Mouse (Mus musculus) stomach, postnatal 0 days (tissue): ENCODE results near the gene Sphk2. TPM values are rescaled to one million over a fixed set of nuclear protein-coding genes. Genes with fewer than 3 reads are reported as not detected.

Source experiments
- ATAC-seq: fragments of 200-750 bp; cut with Nextera tagmentation; 2 replicates; pipeline ENCODE4 v1.8.0; 2017; ENCODE audit not compliant: low FRiP score, low TSS enrichment
- DNase-seq: peaks from one replicate; pipeline ENCODE4 v3.0.0-alpha.2; 2016; ENCODE audit warnings: low spot score
- H3K27ac ChIP-seq: fragments of 300-500 bp; sonication (generic); replicated peaks from 2 replicates; pipeline ENCODE4 v1.5.1; 2014; ENCODE audit warnings: mild to moderate bottlenecking, control low read depth
- H3K27me3 ChIP-seq: fragments of 300-500 bp; sonication (generic); 2 replicates; pipeline ENCODE4 v1.6.1; 2014; ENCODE audit warnings: low read length; ENCODE audit not compliant: control insufficient read depth, insufficient read depth
- H3K36me3 ChIP-seq: fragments of 300-500 bp; sonication (generic); 2 replicates; pipeline ENCODE4 v1.6.1; 2014; ENCODE audit warnings: low read length, mixed read lengths; ENCODE audit not compliant: control insufficient read depth, insufficient read depth
- H3K4me1 ChIP-seq: fragments of 300-500 bp; sonication (generic); replicated peaks from 2 replicates; pipeline ENCODE4 v1.6.1; 2014; ENCODE audit warnings: antibody characterized with exemption; ENCODE audit not compliant: control insufficient read depth, insufficient read depth
- H3K4me2 ChIP-seq: fragments of 300-500 bp; sonication (generic); replicated peaks from 2 replicates; pipeline ENCODE4 v1.6.1; 2014; ENCODE audit warnings: low read depth, mild to moderate bottlenecking, control low read depth, moderate library complexity
- H3K4me3 ChIP-seq: fragments of 300-500 bp; sonication (generic); 2 replicates; pipeline ENCODE4 v1.5.1; 2014; ENCODE audit warnings: low read depth, low read length, control low read depth
- H3K9ac ChIP-seq: fragments of 300-500 bp; sonication (generic); 2 replicates; pipeline ENCODE4 v1.6.1; 2014; ENCODE audit warnings: mild to moderate bottlenecking, low read length, control low read depth, mixed read lengths
- H3K9me3 ChIP-seq: fragments of 300-500 bp; sonication (generic); 2 replicates; pipeline ENCODE4 v1.6.1; 2016; ENCODE audit warnings: low read length; ENCODE audit not compliant: control insufficient read depth
- CTCF ChIP-seq: IDR thresholded peaks from 2 replicates; pipeline ENCODE4 v1.5.1; 2016; ENCODE audit warnings: antibody characterized with exemption, low read depth, mild to moderate bottlenecking, moderate library complexity
- EP300 ChIP-seq: optimal IDR thresholded peaks from 2 replicates; pipeline ENCODE3; 2016; ENCODE audit warnings: antibody characterized with exemption
- WGBS: fragments of 180-500 bp; shearing (Covaris S2); extraction: QIAGEN DNeasy Blood & Tissue Kit; methylation state at CpG from one replicate; pipeline ENCODE4 v1.1.7; 2014; 5-methylcytosine and 5-hydroxymethylcytosine counted together
- polyA plus RNA-seq: library from polyadenylated mRNA; unstranded; fragments of >200 nt; fragmentation: Nextera tagmentation; extraction: Ambion mirVana; gene quantifications from 2 replicates; pipeline ENCODE4 v1.2.1, GENCODE M21; 2015

The Sphk2 gene
- polyA plus RNA-seq, 1 experiment from 2014 or later = 23.6 TPM

DNA sequence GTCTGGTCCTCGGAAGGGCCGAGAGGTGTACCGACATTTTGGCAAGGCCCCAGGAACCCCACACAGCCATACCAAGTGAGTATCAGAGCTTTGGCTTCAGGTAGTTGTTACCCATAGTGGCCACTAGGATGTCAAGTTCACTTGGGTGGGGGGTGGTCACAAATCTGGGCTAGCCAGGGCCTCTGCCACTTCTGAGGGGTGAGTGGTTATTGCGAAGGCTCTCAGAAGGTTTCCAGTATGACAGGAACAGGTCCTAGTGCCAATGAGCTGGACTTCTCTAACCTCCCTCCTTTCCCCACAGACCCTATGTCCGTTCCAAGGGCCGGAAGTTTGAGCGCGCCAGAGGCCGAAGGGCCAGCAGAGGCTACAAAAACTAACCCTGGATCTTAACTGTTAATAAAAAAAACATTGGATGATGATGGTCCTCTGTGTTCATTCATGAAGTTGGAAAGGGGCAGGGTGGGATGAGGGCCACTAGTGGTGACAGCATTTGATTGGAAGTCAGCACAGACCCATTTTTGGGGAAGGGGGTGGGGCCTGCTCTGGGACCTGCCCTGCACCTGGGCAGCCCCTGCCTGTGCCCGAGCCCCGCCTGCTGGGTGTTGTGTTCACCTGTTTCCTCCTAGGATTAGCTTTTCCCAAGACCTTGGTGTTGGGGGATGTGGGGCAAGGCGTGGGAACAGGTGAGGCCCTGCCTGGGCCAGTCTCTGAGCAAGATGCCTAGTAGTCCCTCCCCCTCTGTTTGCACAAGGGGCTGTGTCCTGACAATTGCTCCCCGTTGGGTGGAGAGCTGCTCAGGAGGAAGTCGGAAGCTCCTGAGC is 2.8 kb upstream of the Sphk2 start, which contains the start of gene Fam83e:
Fam83e (plus strand) TSS at position 800 of the 821 bp plus-strand sequence.
- H3K27ac ChIP-seq = peak within 1 kb of the TSS; percentile 78
- WGBS = 54% methylated on average over 13 of the region's 14 CpGs
- H3K27me3 ChIP-seq = no peaks in the 10 kb centered on the region
- ATAC-seq (peak; percentile 83), DNase-seq (peak; percentile 91)
- H3K36me3 ChIP-seq = peaks cover 22% of the 10 kb centered on the region
- H3K4me2 ChIP-seq = peak within 1 kb of the TSS; percentile 86
- peak within 1 kb of the TSS; percentile 27 for H3K4me3 ChIP-seq
- H3K9ac ChIP-seq = peak within 1 kb of the TSS; percentile 59
- TF ChIP-seq EP300 = no peak
- peak; percentile 52 for TF ChIP-seq CTCF
- H3K4me1 ChIP-seq = peaks cover 11% of the 10 kb centered on the region; the same call in 1 of the 2 replicates
- H3K9me3 ChIP-seq = no peaks in the 10 kb centered on the region

DNA sequence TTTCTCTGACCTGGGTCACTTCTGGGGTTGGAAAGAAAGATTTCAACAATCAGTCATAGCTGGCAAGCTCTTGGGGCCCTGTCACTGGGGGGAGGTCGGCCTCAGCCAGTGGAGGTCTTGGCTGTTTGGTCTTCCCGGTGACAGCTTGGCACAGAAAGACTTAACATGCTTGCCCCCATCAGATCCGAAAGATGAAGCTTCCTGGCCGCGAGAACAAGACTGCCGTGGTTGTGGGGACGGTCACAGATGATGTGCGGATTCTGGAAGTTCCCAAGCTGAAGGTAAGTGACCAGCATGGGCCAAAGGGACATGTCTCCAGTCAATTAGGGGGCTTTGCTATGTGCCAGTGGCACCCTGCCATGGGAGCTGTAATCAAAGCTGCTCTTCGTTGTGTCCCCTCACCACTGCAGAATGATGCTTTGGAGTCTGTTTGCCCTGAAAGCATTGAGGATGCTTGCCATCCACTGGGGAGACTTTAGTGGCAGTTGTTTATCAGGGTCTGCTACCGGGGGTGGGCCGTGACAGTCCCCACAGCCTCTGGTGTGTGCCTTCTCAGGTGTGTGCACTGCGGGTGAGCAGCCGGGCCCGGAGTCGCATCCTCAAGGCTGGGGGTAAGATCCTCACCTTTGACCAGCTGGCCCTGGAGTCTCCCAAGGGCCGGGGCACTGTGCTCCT is 2.1 kb upstream of the Sphk2 start:
- peaks cover 13% of the 10 kb centered on the region; the same call in 1 of the 2 replicates for H3K4me1 ChIP-seq
- WGBS = 84% methylated on average over 15 of the region's 16 CpGs
- H3K27me3 ChIP-seq = no peaks in the 10 kb centered on the region
- peak overlapping the region; percentile 86 for H3K4me2 ChIP-seq
- peak overlapping the region; percentile 24; the same call in 1 of the 2 replicates for H3K27ac ChIP-seq
- no peak for DNase-seq
- H3K9me3 ChIP-seq = no peaks in the 10 kb centered on the region
- no peak for ATAC-seq
- H3K9ac ChIP-seq = no peak overlapping the region
- TF ChIP-seq CTCF = no peak
- TF ChIP-seq EP300 = no peak
- H3K4me3 ChIP-seq = 0 out of 2 replicates have a peak overlapping the region, but pooled peaks have one; percentile 79
- H3K36me3 ChIP-seq = peaks cover 22% of the 10 kb centered on the region

GRCm38 (mm10) chr7:45719180-45719579 is 1.4 kb upstream of the Sphk2 start:
- Histone ChIP-seq H3K27ac (peak overlapping the region; percentile 95; the same call in 1 of the 2 replicates), H3K4me3 (peak overlapping the region; percentile 79), H3K36me3 (peaks cover 19% of the 10 kb centered on the region), H3K4me2 (peak overlapping the region; percentile 86), H3K27me3 (no peaks in the 10 kb centered on the region), H3K9ac (peak overlapping the region; percentile 89), H3K9me3 (no peaks in the 10 kb centered on the region), H3K4me1 (peaks cover 13% of the 10 kb centered on the region; the same call in 1 of the 2 replicates)
- WGBS = 68% methylated on average over 10 of the region's 10 CpGs
- no peak for TF ChIP-seq EP300
- TF ChIP-seq CTCF = no peak
- DNase-seq = peak; percentile 16
- no peak for ATAC-seq

GRCm38 (mm10) chr7:45718331-45718730 is 529 bp upstream of the Sphk2 start:
- peaks cover 13% of the 10 kb centered on the region; the same call in 1 of the 2 replicates for H3K4me1 ChIP-seq
- peak overlapping the region; percentile 79 for H3K4me3 ChIP-seq
- H3K9ac ChIP-seq = peak overlapping the region; percentile 89
- peak overlapping the region; percentile 86 for H3K4me2 ChIP-seq
- no peak for TF ChIP-seq EP300
- TF ChIP-seq CTCF = no peak
- H3K27ac ChIP-seq = peak overlapping the region; percentile 95
- no peaks in the 10 kb centered on the region for H3K9me3 ChIP-seq
- ATAC-seq (no peak), DNase-seq (no peak)
- H3K36me3 ChIP-seq = peaks cover 16% of the 10 kb centered on the region
- no peaks in the 10 kb centered on the region for H3K27me3 ChIP-seq
- WGBS = under 1% methylated on average over 20 of the region's 20 CpGs

- peaks cover 17% of the 10 kb centered on the region; the same call in 1 of the 2 replicates for H3K36me3 ChIP-seq
- H3K27ac ChIP-seq = peak overlapping the region; percentile 95
- ATAC-seq = no peak
- H3K4me2 ChIP-seq = peak overlapping the region; percentile 91
- H3K9me3 ChIP-seq = no peaks in the 10 kb centered on the region
- peak; percentile 36 for TF ChIP-seq EP300
- TF ChIP-seq CTCF = no peak
- peaks cover 13% of the 10 kb centered on the region; the same call in 1 of the 2 replicates for H3K4me1 ChIP-seq
- peak overlapping the region; percentile 89 for H3K9ac ChIP-seq
- H3K27me3 ChIP-seq = no peaks in the 10 kb centered on the region
- H3K4me3 ChIP-seq = peak overlapping the region; percentile 79
- DNase-seq = peak; percentile 22
- 6% methylated on average over 31 of the region's 31 CpGs for WGBS
Measured at GRCm38 (mm10) chr7:45716952-45717917, 567 bp downstream of the Sphk2 start.
